Mouse (Mus musculus): ENCODE results near the gene Sox11. TPM values are rescaled to one million over a fixed set of nuclear protein-coding genes. Genes with fewer than 3 reads are reported as not detected.
A peak's percentile ranks its signal among the peaks of the same experiment; 100 is the strongest.

Sox11 gene
- polyA plus RNA-seq, 1 experiment from 2014 or later: 23.0 TPM

DNA sequence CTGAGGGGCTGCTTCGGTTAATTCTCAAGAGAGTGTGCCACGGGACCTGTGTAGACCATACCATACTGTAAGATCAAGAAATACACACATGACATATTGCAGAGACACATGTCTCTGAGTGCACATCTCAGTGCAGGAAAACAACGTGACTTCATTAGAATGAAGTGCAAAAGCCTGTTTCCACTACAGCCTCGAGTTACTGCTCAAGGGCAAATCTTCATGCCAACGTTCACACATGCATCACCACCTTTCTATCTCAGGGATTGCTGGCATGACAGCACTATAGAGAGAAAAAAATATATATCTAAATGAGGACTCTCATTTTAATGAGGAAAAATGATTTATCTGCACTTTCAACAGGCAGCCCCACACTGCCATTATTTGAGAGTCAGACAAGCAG is 14.2 kb upstream of the Sox11 start:
- H3K4me1 ChIP-seq (ENCODE audit: control insufficient read depth, insufficient read depth, low read length): no peaks in the 10 kb centered on the region
- WGBS: 72% methylated on average over 5 of the region's 5 CpGs
- H3K4me2 ChIP-seq (ENCODE audit: low read depth, low read length): no peak overlapping the region
- no peaks in the 10 kb centered on the region for H3K27me3 ChIP-seq (replicated peaks; ENCODE audit: control insufficient read depth, insufficient read depth, low read length)
- no peaks in the 10 kb centered on the region for H3K36me3 ChIP-seq (ENCODE audit: control insufficient read depth, insufficient read depth, low read length)
- H3K4me3 ChIP-seq (ENCODE audit: low read length): no peak overlapping the region
- no peak for ATAC-seq
- no peak overlapping the region for H3K9ac ChIP-seq (ENCODE audit: low read depth, low read length)
- no peak overlapping the region for H3K27ac ChIP-seq (ENCODE audit: low read length)
- no peaks in the 10 kb centered on the region for H3K9me3 ChIP-seq (ENCODE audit: control insufficient read depth, low read length)

- H3K4me2 ChIP-seq (ENCODE audit: low read depth, low read length): peak overlapping the region; percentile 87
- no peaks in the 10 kb centered on the region for H3K9me3 ChIP-seq (ENCODE audit: control insufficient read depth, low read length)
- peak overlapping the region; percentile 86 for H3K9ac ChIP-seq (ENCODE audit: low read depth, low read length)
- no peaks in the 10 kb centered on the region for H3K27me3 ChIP-seq (replicated peaks; ENCODE audit: control insufficient read depth, insufficient read depth, low read length)
- H3K36me3 ChIP-seq (ENCODE audit: control insufficient read depth, insufficient read depth, low read length): no peaks in the 10 kb centered on the region
- peak overlapping the region; percentile 79 for H3K4me3 ChIP-seq (ENCODE audit: low read length)
- H3K4me1 ChIP-seq (ENCODE audit: control insufficient read depth, insufficient read depth, low read length): 0 out of 2 replicates have a peak, but pooled peaks cover 3% of the 10 kb centered on the region
- no peak for ATAC-seq
- H3K27ac ChIP-seq (ENCODE audit: low read length): peak overlapping the region; percentile 92
- 8% methylated on average over 17 of the region's 17 CpGs for WGBS
Observed at GRCm38 (mm10) chr12:27343606-27344410, 1.4 kb upstream of the Sox11 start.

- Histone ChIP-seq H3K27me3 (replicated peaks; ENCODE audit: control insufficient read depth, insufficient read depth, low read length) (no peaks in the 10 kb centered on the region), H3K4me3 (ENCODE audit: low read length) (peak overlapping the region; percentile 79), H3K27ac (ENCODE audit: low read length) (peak overlapping the region; percentile 92), H3K9me3 (ENCODE audit: control insufficient read depth, low read length) (no peaks in the 10 kb centered on the region), H3K9ac (ENCODE audit: low read depth, low read length) (peak overlapping the region; percentile 86), H3K36me3 (ENCODE audit: control insufficient read depth, insufficient read depth, low read length) (no peaks in the 10 kb centered on the region), H3K4me1 (ENCODE audit: control insufficient read depth, insufficient read depth, low read length) (0 out of 2 replicates have a peak, but pooled peaks cover 3% of the 10 kb centered on the region), H3K4me2 (ENCODE audit: low read depth, low read length) (peak overlapping the region; percentile 87)
- ATAC-seq: peak; percentile 92
- WGBS: under 1% methylated on average over 79 of the region's 83 CpGs
Observed at GRCm38 (mm10) chr12:27342691-27343605, 574 bp upstream of the Sox11 start.

GRCm38 (mm10) chr12:27341130-27341870 is 1.1 kb downstream of the Sox11 start:
- ATAC-seq: no peak
- Histone ChIP-seq H3K4me3 (ENCODE audit: low read length) (peak overlapping the region; percentile 79), H3K36me3 (ENCODE audit: control insufficient read depth, insufficient read depth, low read length) (no peaks in the 10 kb centered on the region), H3K27ac (ENCODE audit: low read length) (peak overlapping the region; percentile 92), H3K9ac (ENCODE audit: low read depth, low read length) (peak overlapping the region; percentile 86), H3K4me2 (ENCODE audit: low read depth, low read length) (peak overlapping the region; percentile 87), H3K27me3 (replicated peaks; ENCODE audit: control insufficient read depth, insufficient read depth, low read length) (no peaks in the 10 kb centered on the region), H3K4me1 (ENCODE audit: control insufficient read depth, insufficient read depth, low read length) (0 out of 2 replicates have a peak, but pooled peaks cover 3% of the 10 kb centered on the region), H3K9me3 (ENCODE audit: control insufficient read depth, low read length) (no peaks in the 10 kb centered on the region)
- under 1% methylated on average over 70 of the region's 80 CpGs for WGBS

DNA sequence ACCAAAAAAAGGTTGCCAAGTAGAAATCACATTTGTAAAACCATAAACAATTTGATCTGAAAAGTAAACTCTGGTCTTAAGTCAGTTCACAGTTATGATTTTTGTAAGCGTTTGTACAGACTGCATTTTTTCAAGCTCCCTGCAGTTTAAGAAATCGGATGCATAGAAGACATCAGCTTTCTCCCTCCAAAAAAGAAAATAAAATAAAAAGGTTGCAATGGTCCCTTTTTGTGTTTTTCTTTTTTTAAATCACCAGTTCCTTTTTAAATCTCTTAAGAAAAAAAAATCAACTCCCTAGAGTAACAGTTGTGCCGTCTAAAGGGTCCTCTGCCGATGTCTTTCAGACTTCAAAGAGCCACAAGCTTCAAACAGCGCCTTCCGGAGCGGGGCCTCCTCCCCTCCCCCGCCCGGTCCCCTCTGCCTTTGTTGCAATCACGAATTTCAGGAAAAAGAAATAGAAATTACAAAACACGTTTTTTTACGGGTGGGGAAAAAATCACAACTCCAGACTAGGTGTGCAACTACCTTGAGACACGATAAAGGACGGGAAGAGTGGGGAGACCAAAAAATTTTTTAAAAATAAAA is 1.8 kb downstream of the Sox11 start:
- no peak overlapping the region for H3K27ac ChIP-seq (ENCODE audit: low read length)
- WGBS: under 1% methylated on average over 14 of the region's 14 CpGs
- no peak for ATAC-seq
- no peaks in the 10 kb centered on the region for H3K9me3 ChIP-seq (ENCODE audit: control insufficient read depth, low read length)
- no peaks in the 10 kb centered on the region for H3K36me3 ChIP-seq (ENCODE audit: control insufficient read depth, insufficient read depth, low read length)
- 0 out of 2 replicates have a peak, but pooled peaks cover 3% of the 10 kb centered on the region for H3K4me1 ChIP-seq (ENCODE audit: control insufficient read depth, insufficient read depth, low read length)
- peak overlapping the region; percentile 87 for H3K4me2 ChIP-seq (ENCODE audit: low read depth, low read length)
- H3K27me3 ChIP-seq (replicated peaks; ENCODE audit: control insufficient read depth, insufficient read depth, low read length): no peaks in the 10 kb centered on the region
- peak overlapping the region; percentile 79 for H3K4me3 ChIP-seq (ENCODE audit: low read length)
- H3K9ac ChIP-seq (ENCODE audit: low read depth, low read length): peak overlapping the region; percentile 86

DNA sequence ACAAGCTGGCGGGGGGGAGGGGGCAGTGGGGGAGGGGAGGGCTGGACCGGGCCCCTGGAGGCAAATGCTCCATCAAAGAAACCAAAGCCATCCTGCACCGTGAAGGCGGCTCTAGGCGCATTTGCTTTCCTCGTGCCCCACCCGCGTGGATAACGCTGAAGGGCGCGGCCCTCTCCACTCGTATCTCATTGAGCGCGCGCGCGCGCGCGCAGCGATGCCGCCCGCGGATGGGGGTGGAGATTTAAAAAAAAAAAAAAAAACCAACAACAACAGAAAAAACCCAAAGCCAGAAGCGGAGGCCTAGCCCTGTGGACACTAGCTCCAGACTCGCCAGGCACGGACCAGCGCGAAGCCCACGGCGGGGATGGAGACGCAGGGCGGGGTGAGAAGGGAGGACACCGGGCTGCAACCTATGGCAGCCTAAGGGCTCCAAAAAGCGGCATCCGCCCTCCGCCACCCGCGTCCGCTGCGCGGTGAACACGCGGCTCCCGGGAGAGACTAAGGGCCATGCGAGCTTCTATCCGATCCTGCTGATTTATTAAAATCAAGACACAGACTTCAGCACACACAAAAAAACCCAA is 3.1 kb downstream of the Sox11 start:
- Histone ChIP-seq H3K4me2 (ENCODE audit: low read depth, low read length) (peak overlapping the region; percentile 89), H3K27ac (ENCODE audit: low read length) (peak overlapping the region; percentile 74), H3K9me3 (ENCODE audit: control insufficient read depth, low read length) (no peaks in the 10 kb centered on the region), H3K27me3 (replicated peaks; ENCODE audit: control insufficient read depth, insufficient read depth, low read length) (no peaks in the 10 kb centered on the region), H3K4me3 (ENCODE audit: low read length) (peak overlapping the region; percentile 71), H3K4me1 (ENCODE audit: control insufficient read depth, insufficient read depth, low read length) (0 out of 2 replicates have a peak, but pooled peaks cover 2% of the 10 kb centered on the region), H3K9ac (ENCODE audit: low read depth, low read length) (peak overlapping the region; percentile 79), H3K36me3 (ENCODE audit: control insufficient read depth, insufficient read depth, low read length) (no peaks in the 10 kb centered on the region)
- under 1% methylated on average over 47 of the region's 47 CpGs for WGBS
- ATAC-seq: no peak

DNA sequence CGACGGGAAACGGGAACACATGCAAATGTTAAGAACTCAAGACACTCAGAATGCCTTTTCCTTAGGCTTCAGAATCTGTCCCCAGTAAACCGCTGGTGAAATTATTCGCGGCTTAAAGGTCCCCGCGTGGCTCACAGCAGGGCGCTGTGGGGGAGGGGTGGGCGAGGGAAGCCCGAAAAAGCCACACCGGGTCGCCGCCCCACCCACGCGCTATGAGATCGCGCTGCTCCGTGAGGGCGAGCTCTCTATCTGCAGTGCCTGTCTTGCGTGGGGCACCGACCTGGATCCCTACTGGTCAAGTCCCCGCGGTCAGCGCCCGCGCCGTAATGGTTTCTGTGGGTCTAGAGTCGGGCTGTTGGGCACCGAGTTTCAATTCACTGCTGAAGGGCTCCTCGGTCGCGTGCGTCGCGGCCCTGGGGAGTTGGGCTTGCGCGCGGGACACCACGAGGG is 3.6 kb downstream of the Sox11 start:
- under 1% methylated on average over 40 of the region's 40 CpGs for WGBS
- no peak for ATAC-seq
- H3K9ac ChIP-seq (ENCODE audit: low read depth, low read length): peak overlapping the region; percentile 79
- H3K4me2 ChIP-seq (ENCODE audit: low read depth, low read length): peak overlapping the region; percentile 89
- H3K4me1 ChIP-seq (ENCODE audit: control insufficient read depth, insufficient read depth, low read length): no peaks in the 10 kb centered on the region
- H3K9me3 ChIP-seq (ENCODE audit: control insufficient read depth, low read length): no peaks in the 10 kb centered on the region
- H3K27me3 ChIP-seq (replicated peaks; ENCODE audit: control insufficient read depth, insufficient read depth, low read length): no peaks in the 10 kb centered on the region
- H3K4me3 ChIP-seq (ENCODE audit: low read length): peak overlapping the region; percentile 71
- H3K27ac ChIP-seq (ENCODE audit: low read length): peak overlapping the region; percentile 62
- no peaks in the 10 kb centered on the region for H3K36me3 ChIP-seq (ENCODE audit: control insufficient read depth, insufficient read depth, low read length)

GRCm38 (mm10) chr12:27338116-27338515 is 4.3 kb downstream of the Sox11 start:
- no peaks in the 10 kb centered on the region for H3K9me3 ChIP-seq (ENCODE audit: control insufficient read depth, low read length)
- 11% methylated on average over 12 of the region's 12 CpGs for WGBS
- ATAC-seq: no peak
- peak overlapping the region; percentile 17 for H3K4me3 ChIP-seq (ENCODE audit: low read length)
- no peak overlapping the region; the same call in 1 of the 2 replicates for H3K9ac ChIP-seq (ENCODE audit: low read depth, low read length)
- H3K4me2 ChIP-seq (ENCODE audit: low read depth, low read length): peak overlapping the region; percentile 89
- H3K36me3 ChIP-seq (ENCODE audit: control insufficient read depth, insufficient read depth, low read length): no peaks in the 10 kb centered on the region
- no peaks in the 10 kb centered on the region for H3K4me1 ChIP-seq (ENCODE audit: control insufficient read depth, insufficient read depth, low read length)
- no peaks in the 10 kb centered on the region for H3K27me3 ChIP-seq (replicated peaks; ENCODE audit: control insufficient read depth, insufficient read depth, low read length)
- no peak overlapping the region for H3K27ac ChIP-seq (ENCODE audit: low read length)

Measured in intestine, embryonic 16.5 days (tissue).